Mouse (Mus musculus) macrophage (primary cell): ENCODE data around the gene Msh6. TPM values are rescaled to one million over a fixed set of nuclear protein-coding genes. Genes with fewer than 3 reads are reported as not detected.
A peak's percentile ranks its signal among the peaks of the same experiment; 100 is the strongest.
"Not testable (repeated sequence)": the region's sequence is repeated elsewhere in the genome, so short reads cannot be mapped to it uniquely, and the experiment has no call there.

Experiments
- H3K27ac ChIP-seq: fragments of 350-480 bp; formaldehyde crosslinking; 2 replicates; pipeline ENCODE4 v1.9.0; 2021
- H3K36me3 ChIP-seq: fragments of 350-480 bp; formaldehyde crosslinking; 2 replicates; pipeline ENCODE4 v1.9.0; 2021; ENCODE audit errors: inconsistent target
- H3K4me3 ChIP-seq: fragments of 350-480 bp; formaldehyde crosslinking; 2 replicates; pipeline ENCODE4 v1.9.0; 2021; ENCODE audit errors: inconsistent target
- H3K79me2 ChIP-seq: fragments of 350-480 bp; formaldehyde crosslinking; 2 replicates; pipeline ENCODE4 v1.9.0; 2021; ENCODE audit errors: inconsistent target
- WGBS: methylation state at CpG from one replicate; pipeline ENCODE4 v1.1.7; 2026; ENCODE audit warnings: inconsistent platforms; ENCODE audit not compliant: missing documents; 5-methylcytosine and 5-hydroxymethylcytosine counted together
- polyA plus RNA-seq: library from polyadenylated mRNA; stranded (reverse); fragments of 250-400 nt; gene quantifications from 3 replicates; pipeline ENCODE4 v1.2.4, GENCODE M21; 2018; ENCODE audit warnings: inconsistent platforms
- total RNA-seq, 78 experiments: library from RNA; depleted of rRNA; stranded (reverse); fragments of 250-400 nt; gene quantifications; 1 replicate in 9 of 78; 2 replicates in 24 of 78; 3 replicates in 43 of 78; 4 replicates in 2 of 78; pipeline ENCODE4 v1.2.4; 2018; ENCODE audit warnings: inconsistent platforms in 56 of 78

Gene Msh6
- 10 to 100 TPM in 12 of 26 experiments, 1 to 10 TPM in 14; 2.4 to 21.7 (median 9.3) TPM for total RNA-seq (2018; cell fraction: chromatin; rRNA removed)
- total RNA-seq (2018; cell fraction: cytosol; rRNA removed): 10 to 100 TPM in 7 of 26 experiments, 1 to 10 TPM in 19; 3.0 to 13.0 (median 7.8) TPM
- 10 to 100 TPM in 11 of 26 experiments, 1 to 10 TPM in 15; 3.3 to 38.5 (median 8.2) TPM for total RNA-seq (2018; cell fraction: nucleus; rRNA removed)
- 7.4 to 22.5 TPM (median 14.2 TPM) in 3 replicates for polyA plus RNA-seq

DNA sequence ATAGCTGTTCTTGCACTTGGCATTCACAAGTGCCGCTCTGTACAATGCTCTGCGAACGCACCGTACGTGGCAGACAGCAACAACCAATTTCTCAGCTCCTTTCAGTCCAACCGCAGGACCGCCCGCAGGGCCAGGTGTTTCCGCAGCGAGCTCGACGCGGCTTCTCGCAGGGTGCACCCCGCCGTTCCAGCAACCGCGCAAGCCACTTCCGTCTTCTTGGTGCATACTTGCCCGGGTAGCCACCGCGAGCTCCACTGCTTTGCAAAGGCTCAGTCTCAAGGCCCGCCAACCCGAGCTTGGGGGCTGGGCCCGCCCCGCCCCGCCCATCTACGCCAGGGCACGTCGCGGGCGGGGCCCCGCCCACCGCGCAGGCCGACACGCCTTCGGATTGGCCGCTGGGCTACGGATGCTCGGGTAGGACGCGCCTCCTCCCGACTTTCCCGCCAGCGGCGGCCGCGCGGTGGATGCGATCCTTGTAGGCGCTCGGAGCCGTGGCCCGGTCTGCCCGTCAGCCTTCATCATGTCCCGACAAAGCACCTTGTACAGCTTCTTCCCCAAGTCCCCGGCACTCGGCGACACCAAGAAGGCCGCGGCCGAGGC is at the start of gene Msh6:
Gene Msh6, plus strand, starts transcription at position 434 of the 600 bp plus-strand sequence.
- Histone ChIP-seq H3K4me3 (peak within 1 kb of the TSS; percentile 54), H3K27ac (peak within 1 kb of the TSS; percentile 58), H3K36me3 (no peaks in the 10 kb centered on the region), H3K79me2 (peaks cover 37% of the 10 kb centered on the region)
- under 1% methylated on average over 63 of the region's 63 CpGs for WGBS

DNA sequence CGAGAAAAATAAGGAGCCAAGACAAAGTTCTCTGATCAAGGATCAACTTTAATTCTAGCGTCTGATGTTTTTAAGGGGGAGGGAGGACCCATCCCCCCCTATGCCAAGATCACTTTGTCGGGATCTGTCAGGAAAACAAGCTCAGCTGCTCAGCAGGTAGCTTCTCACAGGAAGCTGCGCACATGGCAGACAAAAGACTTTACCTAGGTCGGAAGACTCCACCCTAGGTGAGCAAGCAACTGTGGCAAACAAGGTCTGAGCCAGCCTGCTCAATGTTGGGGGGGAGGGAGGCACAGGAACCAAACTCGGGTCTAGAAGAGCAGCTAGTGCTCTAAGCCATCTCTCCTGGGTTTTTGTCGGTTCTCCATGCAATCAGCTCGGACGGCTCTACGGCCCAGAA is 40.5 kb upstream of the Msh6 start:
- whole genome bisulfite sequencing: 91% methylated on average over 10 of the region's 10 CpGs
- Histone ChIP-seq H3K4me3 (no peak overlapping the region), H3K79me2 (no peaks in the 10 kb centered on the region), H3K27ac (no peak overlapping the region), H3K36me3 (no peaks in the 10 kb centered on the region)

DNA sequence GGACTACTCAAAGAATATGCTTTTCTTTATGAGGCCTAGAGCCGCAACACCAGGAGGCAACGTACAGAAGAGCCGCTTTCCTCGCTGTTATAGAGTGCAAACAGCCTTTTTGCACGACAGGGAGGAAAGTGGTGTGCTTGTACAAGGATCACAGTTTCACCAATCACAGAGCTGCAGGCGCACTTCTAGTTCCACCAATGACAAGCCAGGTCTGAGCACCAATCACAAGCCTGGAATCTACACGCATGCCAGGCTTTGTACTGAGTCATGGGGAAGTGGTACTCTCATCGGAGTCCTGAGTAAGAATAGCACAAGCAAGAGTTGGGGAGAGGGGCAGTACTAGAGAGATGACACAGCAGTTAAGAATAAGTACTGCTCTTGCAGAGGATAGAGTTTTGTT is 40.1 kb upstream of the Msh6 start:
- no peak overlapping the region for H3K4me3 ChIP-seq
- H3K79me2 ChIP-seq: no peaks in the 10 kb centered on the region
- H3K36me3 ChIP-seq: no peaks in the 10 kb centered on the region
- 87% methylated on average over 8 of the region's 8 CpGs for WGBS
- no peak overlapping the region for H3K27ac ChIP-seq

DNA sequence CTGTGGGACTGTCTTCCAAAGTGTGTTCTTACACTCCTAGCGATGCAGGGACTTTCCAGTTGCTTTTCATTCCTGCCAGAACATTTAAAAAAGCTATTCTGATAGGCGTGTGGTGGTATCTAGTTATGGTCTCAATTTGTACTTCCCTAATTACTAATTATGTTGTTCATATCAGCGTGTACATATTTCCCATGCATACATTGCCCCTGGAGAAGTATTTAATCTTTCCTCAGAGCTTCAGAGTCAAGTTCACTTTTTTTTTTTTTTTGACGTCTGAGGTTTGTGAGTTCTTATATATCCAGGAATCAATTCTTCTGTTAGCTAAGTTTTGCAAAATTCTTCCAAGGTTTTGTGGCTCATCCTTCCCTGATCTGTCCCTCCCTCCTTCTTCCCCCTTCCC is 38.7 kb upstream of the Msh6 start:
- no peak overlapping the region for H3K27ac ChIP-seq
- no peaks in the 10 kb centered on the region for H3K36me3 ChIP-seq
- H3K79me2 ChIP-seq: no peaks in the 10 kb centered on the region
- no peak overlapping the region for H3K4me3 ChIP-seq
- WGBS: 93% methylated on average over 4 of the region's 4 CpGs

DNA sequence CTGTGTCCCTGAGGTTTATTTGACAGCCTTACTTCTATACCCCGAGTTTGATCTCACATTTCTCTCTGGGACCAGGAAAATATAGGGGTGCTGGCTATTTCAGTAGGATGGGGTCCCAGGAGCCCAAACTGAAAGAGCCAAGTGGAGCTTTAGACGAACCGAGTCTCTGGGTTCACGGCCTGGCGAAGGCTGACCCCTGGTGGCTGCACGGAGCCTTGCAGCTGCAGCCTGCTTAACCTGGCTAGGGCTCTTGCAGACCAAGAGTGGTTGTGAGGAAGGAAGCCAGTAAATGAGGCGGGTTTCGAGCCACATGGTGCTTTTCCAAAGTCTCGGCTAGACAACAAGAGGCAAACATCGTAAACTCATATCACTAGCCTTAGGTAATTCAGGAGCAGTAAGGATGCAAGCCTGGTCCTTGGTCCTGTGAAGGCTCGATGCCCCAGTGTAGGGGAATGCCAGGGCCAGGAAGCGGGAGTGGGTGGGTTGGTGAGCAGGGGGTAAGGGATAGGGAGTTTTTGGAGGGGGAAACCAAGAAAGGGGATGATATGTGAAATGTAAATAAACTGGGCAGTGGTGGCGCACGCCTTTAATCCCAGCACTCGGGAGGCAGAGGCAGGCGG is 25.8 kb upstream of the Msh6 start:
- no peaks in the 10 kb centered on the region for H3K36me3 ChIP-seq
- 32% methylated on average over 15 of the region's 16 CpGs for WGBS
- H3K4me3 ChIP-seq: no peak overlapping the region
- H3K79me2 ChIP-seq: no peaks in the 10 kb centered on the region
- H3K27ac ChIP-seq: no peak overlapping the region

DNA sequence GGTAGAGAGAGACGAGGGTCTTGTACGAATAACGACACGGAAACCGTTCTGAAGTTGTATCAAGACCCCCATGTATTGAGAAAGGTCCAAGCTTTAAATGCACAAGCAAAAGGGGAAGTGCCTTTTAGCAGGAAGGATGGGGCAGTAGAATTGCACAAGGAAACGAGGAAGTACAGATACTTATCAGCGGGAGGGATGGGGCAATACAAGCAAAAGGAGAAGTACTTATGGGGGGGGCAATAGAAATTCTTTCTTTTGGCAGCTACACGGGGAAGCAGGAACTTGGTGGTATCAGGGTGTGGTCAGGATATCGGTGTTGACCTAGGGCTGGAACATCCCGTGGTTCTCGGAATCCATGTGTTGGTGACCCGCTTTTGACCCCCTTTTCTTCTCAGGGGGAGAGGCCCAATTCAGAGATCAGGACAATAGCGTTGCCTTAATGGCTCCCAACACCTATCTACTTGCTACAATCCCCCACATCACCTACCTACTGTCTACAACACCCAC is 20.2 kb upstream of the Msh6 start:
- H3K27ac ChIP-seq, H3K4me3 ChIP-seq, H3K79me2 ChIP-seq, H3K36me3 ChIP-seq: not testable (repeated sequence)
- WGBS: 13% methylated on average over 3 of the region's 13 CpGs

DNA sequence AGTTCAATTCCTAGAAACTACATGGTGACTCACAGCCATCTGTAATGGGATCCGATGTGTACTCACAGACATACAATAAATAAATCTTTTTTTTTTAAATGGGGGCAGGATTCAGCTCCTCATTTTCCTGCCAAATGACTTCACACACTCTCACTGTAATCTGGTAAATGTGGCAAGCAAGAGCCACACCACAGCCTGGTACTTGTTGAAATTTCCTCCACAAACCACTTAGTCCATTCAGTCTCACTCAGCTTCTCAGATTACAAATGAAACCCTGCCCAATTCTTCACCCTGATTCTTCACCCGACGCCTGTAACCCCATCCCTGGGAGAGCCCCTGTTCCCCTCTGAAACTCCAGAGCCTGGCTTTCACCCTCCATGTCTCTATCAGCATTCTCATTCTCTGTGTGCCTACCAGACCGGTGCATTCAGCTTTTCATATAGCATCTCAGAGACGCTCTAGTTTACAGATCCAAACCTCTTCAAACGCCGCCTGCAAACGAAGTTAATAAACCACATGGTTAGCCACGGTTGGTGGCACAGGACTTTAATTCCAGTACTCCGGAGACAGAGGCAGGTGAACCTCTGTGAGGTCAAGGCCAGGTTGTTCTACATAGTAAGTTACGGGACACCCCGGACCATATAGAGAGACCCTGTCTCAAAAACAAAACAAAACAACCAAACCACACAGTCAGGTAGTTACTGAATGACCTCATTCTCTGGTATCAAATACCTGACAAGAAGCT is 17.6 kb upstream of the Msh6 start:
- H3K4me3 ChIP-seq: no peak overlapping the region
- WGBS: 95% methylated on average over 12 of the region's 12 CpGs
- H3K79me2 ChIP-seq: no peaks in the 10 kb centered on the region
- H3K36me3 ChIP-seq: no peaks in the 10 kb centered on the region
- no peak overlapping the region for H3K27ac ChIP-seq

DNA sequence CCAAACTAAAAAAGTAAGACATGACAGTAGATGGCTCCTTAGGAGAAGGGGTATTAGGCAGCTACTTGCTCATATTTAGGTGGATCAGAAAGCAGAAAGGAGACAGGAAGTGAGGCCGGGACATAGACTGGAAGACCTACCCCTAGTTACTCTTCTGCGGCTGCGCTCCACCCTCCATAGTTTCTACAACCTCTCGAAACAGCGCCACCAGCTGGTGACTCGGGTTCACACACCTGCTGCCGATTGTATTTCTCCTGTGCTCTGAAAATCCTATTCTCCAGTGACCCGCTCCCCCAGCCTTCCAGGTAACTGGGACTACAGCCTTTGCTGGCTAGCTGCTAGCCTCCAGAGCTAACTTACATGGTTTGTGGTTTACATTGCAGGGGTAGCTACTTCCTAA is 16.6 kb upstream of the Msh6 start:
- WGBS: 77% methylated on average over 8 of the region's 8 CpGs
- no peaks in the 10 kb centered on the region for H3K79me2 ChIP-seq
- no peak overlapping the region for H3K27ac ChIP-seq
- no peak overlapping the region for H3K4me3 ChIP-seq
- H3K36me3 ChIP-seq: no peaks in the 10 kb centered on the region

DNA sequence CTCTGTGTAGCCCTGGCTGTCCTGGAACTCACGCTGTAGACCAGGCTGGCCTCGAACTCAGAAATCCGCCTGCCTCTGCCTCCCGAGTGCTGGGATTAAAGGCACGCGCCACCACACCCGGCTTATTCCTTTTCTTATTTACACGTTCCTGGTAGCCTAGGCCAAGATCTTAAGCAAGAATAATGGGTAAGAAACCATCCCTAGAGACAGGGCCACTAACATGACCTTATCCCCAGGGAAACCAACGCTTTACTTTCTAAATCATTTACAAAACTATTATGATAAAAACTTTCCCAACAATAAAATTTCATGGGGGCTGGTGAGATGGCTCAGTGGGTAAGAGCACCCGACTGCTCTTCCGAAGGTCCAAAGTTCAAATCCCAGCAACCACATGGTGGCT is 15.5 kb upstream of the Msh6 start:
- H3K36me3 ChIP-seq, H3K27ac ChIP-seq, H3K79me2 ChIP-seq, H3K4me3 ChIP-seq: not testable (repeated sequence)
- WGBS: 80% methylated on average over 2 of the region's 11 CpGs

DNA sequence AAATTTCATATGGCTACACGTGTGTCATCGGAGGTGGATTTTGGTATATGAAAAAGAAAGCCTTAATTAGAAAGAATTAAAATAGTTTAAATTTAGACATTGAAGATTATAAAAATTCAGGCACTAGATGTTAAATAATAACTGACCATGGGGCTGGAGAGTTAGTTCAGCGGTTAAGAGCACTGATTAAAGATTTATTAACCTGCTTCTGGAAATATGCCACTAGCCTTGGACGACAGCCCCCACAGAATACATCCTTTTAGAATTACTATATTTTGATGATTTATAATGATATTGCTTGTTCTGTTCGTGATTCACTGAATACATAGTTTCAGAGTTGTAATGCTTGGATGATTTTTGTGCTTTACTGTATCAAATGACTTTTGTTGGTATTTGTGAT is 14.9 kb upstream of the Msh6 start:
- not testable (repeated sequence) for H3K4me3 ChIP-seq, H3K36me3 ChIP-seq, H3K27ac ChIP-seq, H3K79me2 ChIP-seq
- 92% methylated on average over 3 of the region's 5 CpGs for WGBS

DNA sequence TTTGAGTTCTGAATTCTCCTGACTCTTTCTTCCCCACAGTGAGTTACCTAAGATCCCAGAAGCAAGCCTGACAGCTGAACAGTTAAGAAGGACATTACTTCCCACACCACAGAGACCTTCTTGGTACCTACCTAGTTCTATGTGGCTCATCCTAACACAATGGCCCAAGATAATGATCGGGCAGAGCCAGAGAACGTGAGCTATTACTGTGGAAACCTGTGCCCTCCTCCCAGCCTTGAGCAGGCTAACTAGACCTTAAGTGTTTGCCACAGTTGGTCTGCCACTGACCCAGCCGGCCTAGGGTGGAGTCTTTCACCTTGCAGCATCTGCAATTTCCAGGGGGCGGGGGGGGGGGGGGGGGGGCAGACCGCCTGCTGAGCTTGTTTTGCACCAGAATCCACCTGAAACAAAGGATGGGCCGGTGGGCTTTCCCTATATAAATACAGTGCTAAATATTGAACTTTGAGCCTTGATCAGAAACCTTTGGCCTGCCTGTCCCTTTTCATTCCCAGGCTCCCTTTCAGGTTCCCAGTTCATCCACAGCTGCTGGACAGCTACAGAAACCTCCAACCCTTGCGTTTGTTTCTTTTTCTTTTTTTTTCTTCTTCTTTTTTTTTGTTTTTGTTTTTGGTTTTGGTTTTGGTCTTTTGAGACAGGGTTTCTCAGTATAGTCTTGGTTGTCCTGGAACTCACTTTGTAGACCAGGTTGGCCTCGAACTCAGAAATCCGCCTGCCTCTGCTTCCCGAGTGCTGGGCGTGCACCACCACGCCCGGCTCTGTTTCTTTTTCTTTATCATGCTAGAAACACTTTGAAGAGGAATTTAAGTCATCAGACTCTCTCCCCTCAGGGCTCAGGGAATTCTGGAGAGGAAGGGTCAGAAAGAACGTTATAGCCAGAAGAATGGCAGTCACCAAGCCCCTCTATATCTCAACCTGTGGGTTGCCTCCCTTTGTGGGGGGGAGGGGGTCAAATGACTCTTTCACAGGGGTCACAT is 11.5 kb upstream of the Msh6 start:
- 94% methylated on average over 12 of the region's 14 CpGs for WGBS

DNA sequence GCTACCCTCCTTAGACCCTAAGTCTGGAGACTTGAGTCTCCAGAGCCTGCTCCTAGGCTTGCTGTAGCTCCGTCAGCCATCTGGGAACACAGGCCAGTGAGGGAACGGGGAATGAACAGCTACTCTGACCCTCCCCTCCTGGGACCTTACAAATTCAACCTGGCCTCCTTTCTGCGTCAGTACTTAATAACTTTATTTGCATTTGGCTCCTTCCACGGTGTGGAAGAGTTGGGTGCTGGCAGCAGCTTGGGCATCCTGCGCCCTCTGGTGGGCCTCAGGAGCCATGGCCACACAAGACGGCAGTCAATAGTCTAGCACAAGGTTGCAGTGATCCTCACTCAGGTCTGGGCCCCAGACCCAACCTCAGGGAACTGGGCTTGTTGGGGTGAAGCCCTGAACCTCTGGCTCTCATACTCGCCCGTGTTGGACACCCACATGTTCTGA is 6.4 kb upstream of the Msh6 start:
- not testable (repeated sequence) for H3K36me3 ChIP-seq, H3K27ac ChIP-seq, H3K4me3 ChIP-seq, H3K79me2 ChIP-seq
- WGBS: 94% methylated on average over 5 of the region's 8 CpGs

More for the DNA sequence above, 11.5 kb upstream of the Msh6 start:
- no peaks in the 10 kb centered on the region for H3K79me2 ChIP-seq
- no peak overlapping the region for H3K27ac ChIP-seq
- H3K4me3 ChIP-seq: no peak overlapping the region
- no peaks in the 10 kb centered on the region for H3K36me3 ChIP-seq

DNA sequence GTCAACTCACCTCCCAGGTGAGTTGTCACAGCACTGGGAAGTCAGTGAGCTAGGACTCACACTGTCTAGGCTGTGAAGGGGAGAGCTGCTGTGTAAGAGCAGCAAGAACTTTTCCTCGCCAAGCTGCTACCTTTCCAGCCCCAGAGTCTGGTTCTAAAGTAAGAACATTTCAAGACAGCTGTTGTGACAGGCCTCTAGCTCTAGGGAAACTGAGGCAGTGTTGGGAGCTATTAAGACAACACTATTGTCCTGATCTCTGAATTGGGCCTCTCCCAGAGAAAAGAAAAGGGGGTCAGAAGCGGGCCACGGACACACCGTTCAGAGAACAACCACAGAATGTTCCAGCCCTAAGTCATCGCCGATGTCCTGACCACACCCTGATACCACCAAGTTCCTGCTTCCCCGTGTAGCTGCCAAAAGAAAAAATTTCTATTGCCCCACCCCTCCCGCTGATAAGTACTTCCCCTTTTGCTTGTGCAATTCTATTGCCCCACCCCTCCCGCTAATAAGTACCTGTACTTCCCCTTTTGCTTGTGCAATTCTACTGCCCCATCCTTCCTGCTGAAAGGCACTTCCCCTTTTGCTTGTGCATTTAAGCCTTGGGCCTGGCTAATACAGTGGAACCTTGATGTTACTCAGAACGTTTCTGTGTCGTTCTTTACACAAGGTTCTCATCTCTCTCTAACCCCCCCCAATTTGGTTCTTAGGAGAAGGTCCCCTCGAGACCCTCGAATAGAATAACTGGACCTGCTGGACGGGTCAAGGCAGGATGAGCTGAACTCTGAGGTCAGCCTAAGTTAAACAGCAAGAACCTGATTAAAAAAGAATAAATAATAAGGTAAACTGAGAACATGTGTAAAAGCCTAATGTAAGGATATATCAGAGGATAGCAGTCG is 2.9 kb upstream of the Msh6 start:
- not testable (repeated sequence) for H3K27ac ChIP-seq, H3K36me3 ChIP-seq, H3K4me3 ChIP-seq
- 80% methylated on average over 10 of the region's 15 CpGs for WGBS
- H3K79me2 ChIP-seq: peaks cover 15% of the 10 kb centered on the region
